Mouse (Mus musculus) stomach, embryonic 15.5 days (tissue): ENCODE measurements around the gene Rmi2. TPM values are rescaled to one million over a fixed set of nuclear protein-coding genes. Genes with fewer than 3 reads are reported as not detected.
"Not testable (repeated sequence)": the region's sequence is repeated elsewhere in the genome, so short reads cannot be mapped to it uniquely, and the experiment has no call there.

Experiments used
- ATAC-seq: fragments of 200-750 bp; cut with Nextera tagmentation; 2 replicates; pipeline ENCODE4 v1.8.0; 2017; ENCODE audit warnings: low read depth, moderate number of reproducible peaks, moderate TSS enrichment; ENCODE audit not compliant: insufficient read depth, low FRiP score
- H3K27ac ChIP-seq: fragments of 300-500 bp; sonication (generic); 2 replicates; pipeline ENCODE4 v1.5.1; 2015; ENCODE audit warnings: mild to moderate bottlenecking, inconsistent platforms
- H3K27me3 ChIP-seq: fragments of 300-500 bp; sonication (generic); replicated peaks from 2 replicates; pipeline ENCODE4 v1.6.1; 2015; ENCODE audit warnings: inconsistent platforms
- H3K36me3 ChIP-seq: fragments of 300-500 bp; sonication (generic); 2 replicates; pipeline ENCODE4 v1.6.1; 2015; ENCODE audit warnings: inconsistent platforms
- H3K4me1 ChIP-seq: fragments of 300-500 bp; sonication (generic); 2 replicates; pipeline ENCODE4 v1.6.1; 2015; ENCODE audit warnings: inconsistent platforms
- H3K4me2 ChIP-seq: fragments of 300-500 bp; sonication (generic); 2 replicates; pipeline ENCODE4 v1.6.1; 2015; ENCODE audit warnings: mild to moderate bottlenecking, inconsistent platforms
- H3K4me3 ChIP-seq: fragments of 300-500 bp; sonication (generic); replicated peaks from 2 replicates; pipeline ENCODE4 v1.5.1; 2015; ENCODE audit warnings: inconsistent platforms
- H3K9ac ChIP-seq: fragments of 300-500 bp; sonication (generic); 2 replicates; pipeline ENCODE4 v1.6.1; 2015; ENCODE audit warnings: inconsistent platforms
- H3K9me3 ChIP-seq: fragments of 300-500 bp; sonication (generic); 2 replicates; pipeline ENCODE4 v1.6.1; 2016; ENCODE audit warnings: inconsistent platforms
- WGBS: fragments of 180-500 bp; shearing (Covaris S2); methylation state at CpG from one replicate; pipeline ENCODE4 v1.1.7; 2015; 5-methylcytosine and 5-hydroxymethylcytosine counted together
- polyA plus RNA-seq: library from polyadenylated mRNA; unstranded; fragments of >200 nt; fragmentation: Nextera tagmentation; extraction: Ambion mirVana; gene quantifications from 2 replicates; pipeline ENCODE4 v1.2.1, GENCODE M21; 2015

The Rmi2 gene
- polyA plus RNA-seq, 1 experiment from 2014 or later, result 3.7 TPM

- no peaks in the 10 kb centered on the region for H3K36me3 ChIP-seq
- H3K27me3 ChIP-seq, result no peaks in the 10 kb centered on the region
- H3K9ac ChIP-seq, result no peak overlapping the region
- no peaks in the 10 kb centered on the region for H3K9me3 ChIP-seq
- WGBS, result 47% methylated on average over 12 of the region's 12 CpGs
- no peak overlapping the region for H3K4me2 ChIP-seq
- H3K4me1 ChIP-seq, result peaks cover 23% of the 10 kb centered on the region
- peak; percentile 63 for ATAC-seq
- H3K27ac ChIP-seq, result peak overlapping the region; percentile 67
- H3K4me3 ChIP-seq, result no peak overlapping the region
Observed at GRCm38 (mm10) chr16:10849965-10850861, 15.4 kb downstream of the Rmi2 start.

- Histone ChIP-seq H3K27ac (peak overlapping the region; percentile 67), H3K9ac (no peak overlapping the region)
Observed at GRCm38 (mm10) chr16:10850905-10851304, 16.0 kb downstream of the Rmi2 start.

GRCm38 (mm10) chr16:10852216-10852615 is 17.4 kb downstream of the Rmi2 start:
- not testable (repeated sequence) for H3K9me3 ChIP-seq, H3K4me3 ChIP-seq, H3K27me3 ChIP-seq, H3K27ac ChIP-seq, H3K36me3 ChIP-seq, ATAC-seq, H3K4me2 ChIP-seq, H3K9ac ChIP-seq
- WGBS, result 88% methylated on average over 10 of the region's 10 CpGs
- H3K4me1 ChIP-seq, result peaks cover 23% of the 10 kb centered on the region

More at GRCm38 (mm10) chr16:10850905-10851304, 16.0 kb downstream of the Rmi2 start:
- WGBS, result 73% methylated on average over 4 of the region's 4 CpGs
- H3K36me3 ChIP-seq, result no peaks in the 10 kb centered on the region
- no peaks in the 10 kb centered on the region for H3K9me3 ChIP-seq
- no peaks in the 10 kb centered on the region for H3K27me3 ChIP-seq
- H3K4me3 ChIP-seq, result no peak overlapping the region
- peaks cover 23% of the 10 kb centered on the region for H3K4me1 ChIP-seq
- ATAC-seq, result no peak
- no peak overlapping the region for H3K4me2 ChIP-seq

GRCm38 (mm10) chr16:10859726-10860245 is 24.9 kb downstream of the Rmi2 start:
- no peaks in the 10 kb centered on the region for H3K4me1 ChIP-seq
- H3K9me3 ChIP-seq, result no peaks in the 10 kb centered on the region
- no peak for ATAC-seq
- no peak overlapping the region for H3K27ac ChIP-seq
- WGBS, result 83% methylated on average over 7 of the region's 7 CpGs
- no peaks in the 10 kb centered on the region for H3K27me3 ChIP-seq
- no peak overlapping the region for H3K4me3 ChIP-seq
- H3K36me3 ChIP-seq, result no peaks in the 10 kb centered on the region
- H3K4me2 ChIP-seq, result no peak overlapping the region
- H3K9ac ChIP-seq, result no peak overlapping the region

DNA sequence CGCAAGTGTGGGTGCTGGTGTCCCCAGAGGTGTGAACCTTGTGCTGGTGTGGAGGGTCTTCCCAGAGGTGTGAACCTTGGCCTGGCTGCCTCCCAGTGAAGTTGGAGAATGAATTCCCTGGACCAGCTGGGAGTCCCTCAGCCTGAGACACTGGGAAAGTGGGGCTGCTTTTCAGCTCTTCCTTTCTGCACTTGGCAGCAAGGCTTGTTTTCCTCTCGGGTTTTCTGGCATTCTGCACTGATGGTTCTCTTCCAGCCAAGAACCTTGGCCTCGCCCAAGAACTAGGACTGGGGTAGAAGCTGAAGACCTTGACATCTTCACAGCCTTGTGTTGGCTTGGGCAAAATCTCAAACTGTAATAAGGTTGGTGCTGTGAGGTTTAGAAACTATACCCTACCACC is 26.5 kb downstream of the Rmi2 start:
- no peak overlapping the region for H3K4me3 ChIP-seq
- no peak overlapping the region for H3K9ac ChIP-seq
- H3K4me2 ChIP-seq, result no peak overlapping the region
- WGBS, result 64% methylated on average over 3 of the region's 3 CpGs
- H3K27ac ChIP-seq, result no peak overlapping the region
- no peaks in the 10 kb centered on the region for H3K9me3 ChIP-seq
- H3K27me3 ChIP-seq, result no peaks in the 10 kb centered on the region
- no peaks in the 10 kb centered on the region for H3K4me1 ChIP-seq
- no peak for ATAC-seq
- no peaks in the 10 kb centered on the region for H3K36me3 ChIP-seq

GRCm38 (mm10) chr16:10864833-10865591 is 30.2 kb downstream of the Rmi2 start:
- H3K27me3 ChIP-seq, result no peaks in the 10 kb centered on the region
- H3K4me2 ChIP-seq, result no peak overlapping the region
- no peak overlapping the region for H3K9ac ChIP-seq
- no peak overlapping the region for H3K27ac ChIP-seq
- H3K4me3 ChIP-seq, result no peak overlapping the region
- no peaks in the 10 kb centered on the region for H3K9me3 ChIP-seq
- H3K36me3 ChIP-seq, result no peaks in the 10 kb centered on the region
- H3K4me1 ChIP-seq, result no peaks in the 10 kb centered on the region
- WGBS, result 84% methylated on average over 6 of the region's 6 CpGs
- no peak for ATAC-seq

GRCm38 (mm10) chr16:10865592-10865987 is 30.7 kb downstream of the Rmi2 start:
- Histone ChIP-seq H3K4me1 (0 out of 2 replicates have a peak, but pooled peaks cover 1% of the 10 kb centered on the region), H3K4me3 (no peak overlapping the region), H3K27me3 (no peaks in the 10 kb centered on the region), H3K27ac (no peak overlapping the region), H3K9me3 (no peaks in the 10 kb centered on the region), H3K9ac (no peak overlapping the region), H3K36me3 (no peaks in the 10 kb centered on the region), H3K4me2 (no peak overlapping the region)
- ATAC-seq, result no peak

- ATAC-seq, result no peak
- 88% methylated on average over 8 of the region's 8 CpGs for WGBS
- Histone ChIP-seq H3K4me2 (no peak overlapping the region), H3K9ac (no peak overlapping the region), H3K4me3 (no peak overlapping the region), H3K9me3 (no peaks in the 10 kb centered on the region), H3K36me3 (no peaks in the 10 kb centered on the region), H3K4me1 (peaks cover 8% of the 10 kb centered on the region; the same call in 1 of the 2 replicates), H3K27me3 (no peaks in the 10 kb centered on the region), H3K27ac (no peak overlapping the region)
Observed at GRCm38 (mm10) chr16:10866841-10867240, 32.0 kb downstream of the Rmi2 start.

DNA sequence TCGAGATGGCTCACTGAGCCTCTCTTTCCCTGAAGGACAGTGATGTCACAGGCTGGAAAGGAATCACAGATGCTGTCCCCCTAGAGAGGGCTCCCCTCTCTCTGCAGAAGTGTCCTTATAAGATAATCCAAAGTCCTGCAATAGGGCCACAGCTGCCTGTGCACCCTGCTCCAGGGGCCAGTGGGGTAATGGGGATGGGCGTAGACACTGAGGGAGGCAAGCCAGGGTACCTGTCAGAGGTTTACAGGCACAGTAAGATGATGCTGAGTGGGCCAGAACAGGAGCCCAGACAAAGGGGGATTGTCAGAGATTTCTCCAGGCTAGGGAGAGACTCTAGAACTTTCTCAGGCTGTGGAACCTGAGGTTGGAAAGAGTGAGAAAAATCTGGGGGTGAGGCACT is 32.6 kb downstream of the Rmi2 start:
- Histone ChIP-seq H3K36me3 (no peaks in the 10 kb centered on the region), H3K4me3 (no peak overlapping the region), H3K9ac (no peak overlapping the region), H3K27ac (no peak overlapping the region), H3K27me3 (no peaks in the 10 kb centered on the region), H3K4me1 (peaks cover 8% of the 10 kb centered on the region; the same call in 1 of the 2 replicates), H3K9me3 (no peaks in the 10 kb centered on the region), H3K4me2 (no peak overlapping the region)
- no peak for ATAC-seq
- 82% methylated on average over 2 of the region's 2 CpGs for WGBS

GRCm38 (mm10) chr16:10867904-10868440 is 33.1 kb downstream of the Rmi2 start:
- Histone ChIP-seq H3K4me1 (peaks cover 8% of the 10 kb centered on the region; the same call in 1 of the 2 replicates), H3K4me2 (no peak overlapping the region), H3K4me3 (no peak overlapping the region), H3K27me3 (no peaks in the 10 kb centered on the region), H3K27ac (no peak overlapping the region), H3K36me3 (no peaks in the 10 kb centered on the region), H3K9ac (no peak overlapping the region), H3K9me3 (no peaks in the 10 kb centered on the region)
- WGBS, result 39% methylated on average over 11 of the region's 11 CpGs
- ATAC-seq, result no peak

GRCm38 (mm10) chr16:10870969-10871368 is 36.1 kb downstream of the Rmi2 start:
- Histone ChIP-seq H3K4me1 (peaks cover 8% of the 10 kb centered on the region; the same call in 1 of the 2 replicates), H3K4me2 (no peak overlapping the region), H3K4me3 (no peak overlapping the region), H3K9ac (no peak overlapping the region), H3K36me3 (no peaks in the 10 kb centered on the region), H3K9me3 (no peaks in the 10 kb centered on the region), H3K27ac (no peak overlapping the region), H3K27me3 (no peaks in the 10 kb centered on the region)
- ATAC-seq, result no peak
- WGBS, result 62% methylated on average over 4 of the region's 4 CpGs
